Mouse (Mus musculus) intestine, postnatal 0 days (tissue): ENCODE data around the gene Epb41l2. TPM values are rescaled to one million over a fixed set of nuclear protein-coding genes. Genes with fewer than 3 reads are reported as not detected.

Source experiments
- ATAC-seq: fragments of 200-750 bp; cut with Nextera tagmentation; 2 replicates; pipeline ENCODE4 v1.8.0; 2017; ENCODE audit warnings: mild to moderate bottlenecking, moderate TSS enrichment, moderate library complexity
- H3K27ac ChIP-seq: fragments of 300-500 bp; sonication (generic); 2 replicates; pipeline ENCODE4 v1.5.1; 2014; ENCODE audit warnings: mild to moderate bottlenecking, low read depth, low read length, moderate library complexity
- H3K27me3 ChIP-seq: fragments of 300-500 bp; sonication (generic); replicated peaks from 2 replicates; pipeline ENCODE4 v1.6.1; 2014; ENCODE audit warnings: low read length, mixed read lengths; ENCODE audit not compliant: control insufficient read depth, insufficient read depth
- H3K36me3 ChIP-seq: fragments of 300-500 bp; sonication (generic); 2 replicates; pipeline ENCODE4 v1.6.1; 2014; ENCODE audit warnings: mild to moderate bottlenecking, moderate library complexity; ENCODE audit not compliant: control insufficient read depth, insufficient read depth
- H3K4me1 ChIP-seq: fragments of 300-500 bp; sonication (generic); replicated peaks from 2 replicates; pipeline ENCODE4 v1.6.1; 2014; ENCODE audit warnings: antibody characterized with exemption, low read length, mixed read lengths; ENCODE audit not compliant: control insufficient read depth, insufficient read depth
- H3K4me2 ChIP-seq: fragments of 300-500 bp; sonication (generic); replicated peaks from 2 replicates; pipeline ENCODE4 v1.6.1; 2014; ENCODE audit warnings: low read depth, mild to moderate bottlenecking, moderate library complexity
- H3K4me3 ChIP-seq: fragments of 300-500 bp; sonication (generic); 2 replicates; pipeline ENCODE4 v1.5.1; 2014; ENCODE audit warnings: low read depth, low read length
- H3K9ac ChIP-seq: fragments of 300-500 bp; sonication (generic); 2 replicates; pipeline ENCODE4 v1.6.1; 2014; ENCODE audit warnings: mild to moderate bottlenecking, low read depth, low read length
- H3K9me3 ChIP-seq: fragments of 300-500 bp; sonication (generic); 2 replicates; pipeline ENCODE4 v1.6.1; 2016; ENCODE audit warnings: mixed run types; ENCODE audit not compliant: control insufficient read depth
- CTCF ChIP-seq: sonication (generic); IDR thresholded peaks from 2 replicates; pipeline ENCODE4 v1.5.1; 2016; ENCODE audit warnings: low read depth, mild to moderate bottlenecking, control low read depth, antibody characterized with exemption, moderate library complexity
- WGBS: fragments of 180-500 bp; shearing (Covaris S2); extraction: QIAGEN DNeasy Blood & Tissue Kit; methylation state at CpG from one replicate; pipeline ENCODE4 v1.1.7; 2014; 5-methylcytosine and 5-hydroxymethylcytosine counted together
- polyA plus RNA-seq: library from polyadenylated mRNA; unstranded; fragments of >200 nt; fragmentation: Nextera tagmentation; extraction: Ambion mirVana; gene quantifications from 2 replicates; pipeline ENCODE4 v1.2.1, GENCODE M21; 2015

Epb41l2 gene
- polyA plus RNA-seq, result 13.8 and 14.7 TPM in 2 replicates

GRCm38 (mm10) chr10:25359208-25359958 is at the start of gene Epb41l2:
Gene Epb41l2, plus strand, starts transcription at chr10:25359798.
- H3K36me3 ChIP-seq, result no peaks in the 10 kb centered on the region
- ATAC-seq, result peak; percentile 93
- H3K4me3 ChIP-seq, result peak within 1 kb of the TSS; percentile 95
- no peak for TF ChIP-seq CTCF
- peak within 1 kb of the TSS; percentile 88 for H3K4me2 ChIP-seq
- 0 out of 2 replicates have a peak, but pooled peaks cover 3% of the 10 kb centered on the region for H3K4me1 ChIP-seq
- WGBS, result 1% methylated on average over 34 of the region's 55 CpGs
- no peaks in the 10 kb centered on the region for H3K9me3 ChIP-seq
- no peaks in the 10 kb centered on the region for H3K27me3 ChIP-seq
- peak within 1 kb of the TSS; percentile 77 for H3K27ac ChIP-seq
- peak within 1 kb of the TSS; percentile 75 for H3K9ac ChIP-seq

GRCm38 (mm10) chr10:25309996-25310395 is 49.6 kb upstream of the Epb41l2 start:
- Histone ChIP-seq H3K27ac (no peak overlapping the region), H3K9ac (no peak overlapping the region), H3K27me3 (no peaks in the 10 kb centered on the region), H3K4me3 (no peak overlapping the region), H3K4me1 (no peaks in the 10 kb centered on the region), H3K36me3 (no peaks in the 10 kb centered on the region), H3K4me2 (no peak overlapping the region), H3K9me3 (no peaks in the 10 kb centered on the region)
- no peak for ATAC-seq
- TF ChIP-seq CTCF, result no peak
- WGBS, result 85% methylated on average over 5 of the region's 5 CpGs

DNA sequence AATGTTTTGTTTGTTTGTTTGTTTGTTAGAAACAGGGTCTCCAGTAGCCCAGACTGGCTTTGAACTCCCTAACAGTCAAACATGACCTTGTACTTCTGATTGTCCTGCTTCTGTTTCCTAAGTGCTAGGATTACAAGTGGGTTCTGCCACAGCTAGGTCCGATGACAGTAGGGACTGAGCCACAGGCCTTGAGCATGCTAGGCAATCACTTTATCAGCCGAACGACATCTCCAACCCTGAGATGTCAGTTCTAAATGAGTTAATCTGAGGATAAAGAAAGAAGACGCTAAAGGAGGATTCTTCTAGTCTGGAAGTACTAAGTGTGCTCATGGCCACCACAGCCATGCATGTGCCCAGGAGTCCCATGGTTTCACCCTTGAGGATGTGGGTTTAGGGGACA is 48.9 kb upstream of the Epb41l2 start:
- 83% methylated on average over 4 of the region's 4 CpGs for WGBS
- no peak for TF ChIP-seq CTCF
- Histone ChIP-seq H3K27ac (no peak overlapping the region), H3K4me3 (no peak overlapping the region), H3K4me1 (no peaks in the 10 kb centered on the region), H3K27me3 (no peaks in the 10 kb centered on the region), H3K9ac (no peak overlapping the region), H3K4me2 (no peak overlapping the region), H3K36me3 (no peaks in the 10 kb centered on the region), H3K9me3 (no peaks in the 10 kb centered on the region)
- no peak for ATAC-seq

- WGBS, result 62% methylated on average over 9 of the region's 9 CpGs
- Histone ChIP-seq H3K9ac (no peak overlapping the region), H3K4me2 (no peak overlapping the region), H3K27me3 (no peaks in the 10 kb centered on the region), H3K4me3 (no peak overlapping the region), H3K4me1 (no peaks in the 10 kb centered on the region), H3K36me3 (no peaks in the 10 kb centered on the region), H3K9me3 (no peaks in the 10 kb centered on the region), H3K27ac (no peak overlapping the region)
- TF ChIP-seq CTCF, result no peak
- ATAC-seq, result no peak
Measured at GRCm38 (mm10) chr10:25311554-25312212, 47.9 kb upstream of the Epb41l2 start.

GRCm38 (mm10) chr10:25313856-25314584 is 45.6 kb upstream of the Epb41l2 start:
- Histone ChIP-seq H3K36me3 (no peaks in the 10 kb centered on the region), H3K4me1 (no peaks in the 10 kb centered on the region), H3K4me2 (peak overlapping the region; percentile 48), H3K9ac (no peak overlapping the region), H3K27ac (no peak overlapping the region), H3K27me3 (no peaks in the 10 kb centered on the region), H3K9me3 (no peaks in the 10 kb centered on the region), H3K4me3 (no peak overlapping the region)
- ATAC-seq, result peak; percentile 81
- 11% methylated on average over 17 of the region's 17 CpGs for WGBS
- TF ChIP-seq CTCF, result no peak

GRCm38 (mm10) chr10:25317665-25318064 is 41.9 kb upstream of the Epb41l2 start:
- no peak overlapping the region for H3K9ac ChIP-seq
- no peak overlapping the region for H3K27ac ChIP-seq
- no peaks in the 10 kb centered on the region for H3K36me3 ChIP-seq
- no peak; the same call in 1 of the 2 replicates for ATAC-seq
- no peaks in the 10 kb centered on the region for H3K27me3 ChIP-seq
- no peak overlapping the region for H3K4me3 ChIP-seq
- H3K9me3 ChIP-seq, result no peaks in the 10 kb centered on the region
- no peak overlapping the region for H3K4me2 ChIP-seq
- no peaks in the 10 kb centered on the region for H3K4me1 ChIP-seq
- TF ChIP-seq CTCF, result no peak
